Mouse (Mus musculus): ENCODE measurements around the gene Prpf19.

The Prpf19 gene

GRCm38 (mm10) chr19:10892201-10892600 is 2.8 kb upstream of the Prpf19 start:
- DNase-seq (ENCODE audit: low read depth, low spot score) = no peak

GRCm38 (mm10) chr19:10895708-10896107 is 677 bp downstream of the Prpf19 start:
- no peak for DNase-seq (ENCODE audit: low read depth, low spot score)

GRCm38 (mm10) chr19:10896849-10897248 is 1.8 kb downstream of the Prpf19 start:
- DNase-seq (ENCODE audit: low read depth, low spot score) = no peak

GRCm38 (mm10) chr19:10897491-10897890 is 2.5 kb downstream of the Prpf19 start:
- DNase-seq (ENCODE audit: low read depth, low spot score) = no peak

GRCm38 (mm10) chr19:10900315-10900714 is 5.3 kb downstream of the Prpf19 start:
- no peak for DNase-seq (ENCODE audit: low read depth, low spot score)

GRCm38 (mm10) chr19:10901046-10901445 is 6.0 kb downstream of the Prpf19 start:
- DNase-seq (ENCODE audit: low read depth, low spot score) = no peak

- no peak for DNase-seq (ENCODE audit: low read depth, low spot score)
Observed at GRCm38 (mm10) chr19:10904512-10904911, 9.5 kb downstream of the Prpf19 start.

GRCm38 (mm10) chr19:10904927-10905727 is 10.1 kb downstream of the Prpf19 start:
- DNase-seq (ENCODE audit: low read depth, low spot score) = no peak

- peak; percentile 67 for DNase-seq (ENCODE audit: low read depth, low spot score)
Observed at GRCm38 (mm10) chr19:10905728-10906000, 10.6 kb downstream of the Prpf19 start.

GRCm38 (mm10) chr19:10907891-10908290 is 12.9 kb downstream of the Prpf19 start:
- peak; percentile 56 for DNase-seq (ENCODE audit: low read depth, low spot score)

GRCm38 (mm10) chr19:10909087-10909721 is 14.2 kb downstream of the Prpf19 start:
- no peak for DNase-seq (ENCODE audit: low read depth, low spot score)

- DNase-seq (ENCODE audit: low read depth, low spot score) = no peak
Observed at GRCm38 (mm10) chr19:10914291-10914690, 19.3 kb downstream of the Prpf19 start.

GRCm38 (mm10) chr19:10914870-10915269 is 19.8 kb downstream of the Prpf19 start:
- DNase-seq (ENCODE audit: low read depth, low spot score) = no peak

GRCm38 (mm10) chr19:10916506-10916905 is 21.5 kb downstream of the Prpf19 start:
- no peak for DNase-seq (ENCODE audit: low read depth, low spot score)

- DNase-seq (ENCODE audit: low read depth, low spot score) = no peak
Observed at GRCm38 (mm10) chr19:10918321-10918991, 23.4 kb downstream of the Prpf19 start.

GRCm38 (mm10) chr19:10920532-10920931 is 25.5 kb downstream of the Prpf19 start, which contains the start of gene Zp1:
Gene Zp1, minus strand, starts transcription at chr19:10920632.
- no peak for DNase-seq (ENCODE audit: low read depth, low spot score)

- no peak for DNase-seq (ENCODE audit: low read depth, low spot score)
Observed at GRCm38 (mm10) chr19:10921058-10921457, 26.0 kb downstream of the Prpf19 start.

GRCm38 (mm10) chr19:10924220-10924619 is 29.2 kb downstream of the Prpf19 start:
- DNase-seq (ENCODE audit: low read depth, low spot score) = no peak

- DNase-seq (ENCODE audit: low read depth, low spot score) = no peak
Observed at GRCm38 (mm10) chr19:10926123-10926621, 31.1 kb downstream of the Prpf19 start.

GRCm38 (mm10) chr19:10926666-10927065 is 31.6 kb downstream of the Prpf19 start:
- DNase-seq (ENCODE audit: low read depth, low spot score) = no peak

GRCm38 (mm10) chr19:10930641-10931040 is 35.6 kb downstream of the Prpf19 start:
- no peak for DNase-seq (ENCODE audit: low read depth, low spot score)

GRCm38 (mm10) chr19:10935029-10935428 is 40.0 kb downstream of the Prpf19 start:
- DNase-seq (ENCODE audit: low read depth, low spot score) = no peak

- DNase-seq (ENCODE audit: low read depth, low spot score) = no peak
Observed at GRCm38 (mm10) chr19:10936077-10936476, 41.0 kb downstream of the Prpf19 start.
